Mouse (Mus musculus) midbrain, embryonic 16.5 days (tissue): ENCODE results near the gene Spsb4. TPM values are rescaled to one million over a fixed set of nuclear protein-coding genes. Genes with fewer than 3 reads are reported as not detected.

ENCODE experiments used
- ATAC-seq: fragments of 200-750 bp; cut with Nextera tagmentation; 2 replicates; pipeline ENCODE4 v1.8.0; 2017; ENCODE audit warnings: moderate TSS enrichment
- H3K27ac ChIP-seq: fragments of 300-500 bp; sonication (generic); 2 replicates; pipeline ENCODE4 v1.5.1; 2014; ENCODE audit warnings: mild to moderate bottlenecking, low read length, mixed read lengths
- H3K27me3 ChIP-seq: fragments of 300-500 bp; sonication (generic); 2 replicates; pipeline ENCODE4 v1.6.1; 2014; ENCODE audit warnings: low read depth, low read length, mixed read lengths; ENCODE audit not compliant: control insufficient read depth, insufficient read depth
- H3K36me3 ChIP-seq: fragments of 300-500 bp; sonication (generic); 2 replicates; pipeline ENCODE4 v1.6.1; 2014; ENCODE audit warnings: mild to moderate bottlenecking, low read length, moderate library complexity, mixed read lengths; ENCODE audit not compliant: control insufficient read depth, insufficient read depth
- H3K4me1 ChIP-seq: fragments of 300-500 bp; sonication (generic); 2 replicates; pipeline ENCODE4 v1.6.1; 2014; ENCODE audit warnings: mild to moderate bottlenecking, low read length, mixed read lengths; ENCODE audit not compliant: control insufficient read depth, insufficient read depth
- H3K4me2 ChIP-seq: fragments of 300-500 bp; sonication (generic); 2 replicates; pipeline ENCODE4 v1.6.1; 2014; ENCODE audit warnings: mild to moderate bottlenecking, low read length, mixed read lengths
- H3K4me3 ChIP-seq: fragments of 300-500 bp; sonication (generic); 2 replicates; pipeline ENCODE4 v1.5.1; 2014; ENCODE audit warnings: low read depth, mild to moderate bottlenecking, low read length, moderate library complexity, mixed read lengths
- H3K9ac ChIP-seq: fragments of 300-500 bp; sonication (generic); 2 replicates; pipeline ENCODE4 v1.6.1; 2014; ENCODE audit warnings: low read depth, low read length, mixed read lengths
- H3K9me3 ChIP-seq: fragments of 300-500 bp; sonication (generic); replicated peaks from 2 replicates; pipeline ENCODE4 v1.6.1; 2014; ENCODE audit warnings: mild to moderate bottlenecking, low read length, mixed read lengths; ENCODE audit not compliant: control insufficient read depth, poor library complexity, severe bottlenecking
- WGBS: fragments of 180-500 bp; shearing (Covaris S2); extraction: QIAGEN DNeasy Blood & Tissue Kit; methylation state at CpG from one replicate; pipeline ENCODE4 v1.1.7; 2014; 5-methylcytosine and 5-hydroxymethylcytosine counted together
- polyA plus RNA-seq: library from polyadenylated mRNA; unstranded; fragments of >200 nt; fragmentation: Nextera tagmentation; extraction: Ambion mirVana; gene quantifications from 2 replicates; pipeline ENCODE4 v1.2.1, GENCODE M21; 2015

The Spsb4 gene
- polyA plus RNA-seq, 1 experiment from 2014 or later, result 23.5 TPM

GRCm38 (mm10) chr9:97010447-97010846 is 8.2 kb downstream of the Spsb4 start:
- ATAC-seq, result no peak
- Histone ChIP-seq H3K27me3 (no peaks in the 10 kb centered on the region), H3K4me1 (peaks cover 25% of the 10 kb centered on the region), H3K36me3 (no peaks in the 10 kb centered on the region), H3K4me3 (no peak overlapping the region), H3K4me2 (no peak overlapping the region), H3K27ac (no peak overlapping the region), H3K9me3 (peaks cover 6% of the 10 kb centered on the region; the same call in 1 of the 2 replicates), H3K9ac (no peak overlapping the region)
- 86% methylated on average over 6 of the region's 6 CpGs for WGBS

- H3K9me3 ChIP-seq, result peaks cover 6% of the 10 kb centered on the region; the same call in 1 of the 2 replicates
- H3K9ac ChIP-seq, result no peak overlapping the region
- WGBS, result 59% methylated on average over 3 of the region's 3 CpGs
- no peak overlapping the region for H3K4me3 ChIP-seq
- no peak overlapping the region for H3K27ac ChIP-seq
- no peaks in the 10 kb centered on the region for H3K27me3 ChIP-seq
- no peak for ATAC-seq
- no peak overlapping the region for H3K4me2 ChIP-seq
- no peaks in the 10 kb centered on the region; the same call in 1 of the 2 replicates for H3K4me1 ChIP-seq
- no peaks in the 10 kb centered on the region for H3K36me3 ChIP-seq
These were observed 13.9 kb downstream of the Spsb4 start for GRCm38 (mm10) chr9:97004726-97005125.

GRCm38 (mm10) chr9:97003173-97003572 is 15.5 kb downstream of the Spsb4 start:
- Histone ChIP-seq H3K27me3 (no peaks in the 10 kb centered on the region), H3K9ac (no peak overlapping the region), H3K4me3 (no peak overlapping the region), H3K36me3 (no peaks in the 10 kb centered on the region), H3K4me2 (no peak overlapping the region), H3K4me1 (no peaks in the 10 kb centered on the region; the same call in 1 of the 2 replicates), H3K9me3 (peaks cover 3% of the 10 kb centered on the region; the same call in 1 of the 2 replicates), H3K27ac (no peak overlapping the region)
- no peak for ATAC-seq
- WGBS, result 84% methylated on average over 5 of the region's 5 CpGs

GRCm38 (mm10) chr9:97002654-97003053 is 16.0 kb downstream of the Spsb4 start:
- Histone ChIP-seq H3K9ac (no peak overlapping the region), H3K4me3 (no peak overlapping the region), H3K4me1 (no peaks in the 10 kb centered on the region; the same call in 1 of the 2 replicates), H3K9me3 (no peaks in the 10 kb centered on the region), H3K27ac (no peak overlapping the region), H3K27me3 (no peaks in the 10 kb centered on the region), H3K36me3 (no peaks in the 10 kb centered on the region), H3K4me2 (no peak overlapping the region)
- WGBS, result 87% methylated on average over 8 of the region's 8 CpGs
- ATAC-seq, result no peak

- no peaks in the 10 kb centered on the region; the same call in 1 of the 2 replicates for H3K4me1 ChIP-seq
- no peak overlapping the region for H3K4me2 ChIP-seq
- no peaks in the 10 kb centered on the region for H3K9me3 ChIP-seq
- whole genome bisulfite sequencing, result 74% methylated on average over 7 of the region's 7 CpGs
- no peak overlapping the region for H3K27ac ChIP-seq
- H3K36me3 ChIP-seq, result no peaks in the 10 kb centered on the region
- H3K27me3 ChIP-seq, result no peaks in the 10 kb centered on the region
- H3K9ac ChIP-seq, result no peak overlapping the region
- no peak overlapping the region for H3K4me3 ChIP-seq
- no peak for ATAC-seq
These were observed 16.6 kb downstream of the Spsb4 start for GRCm38 (mm10) chr9:97002025-97002424.

GRCm38 (mm10) chr9:97001458-97001857 is 17.2 kb downstream of the Spsb4 start:
- Histone ChIP-seq H3K9ac (no peak overlapping the region), H3K36me3 (no peaks in the 10 kb centered on the region), H3K4me3 (no peak overlapping the region), H3K4me2 (no peak overlapping the region), H3K4me1 (no peaks in the 10 kb centered on the region; the same call in 1 of the 2 replicates), H3K27me3 (no peaks in the 10 kb centered on the region), H3K27ac (no peak overlapping the region), H3K9me3 (no peaks in the 10 kb centered on the region)
- 83% methylated on average over 10 of the region's 10 CpGs for WGBS
- no peak for ATAC-seq

- Histone ChIP-seq H3K9me3 (no peaks in the 10 kb centered on the region), H3K27ac (no peak overlapping the region), H3K27me3 (no peaks in the 10 kb centered on the region), H3K36me3 (peaks cover 5% of the 10 kb centered on the region; the same call in 1 of the 2 replicates), H3K4me1 (peaks cover 11% of the 10 kb centered on the region), H3K9ac (no peak overlapping the region), H3K4me2 (no peak overlapping the region), H3K4me3 (no peak overlapping the region)
- ATAC-seq, result peak; percentile 55; the same call in 1 of the 2 replicates
- WGBS, result 98% methylated on average over 25 of the region's 25 CpGs
These were observed 22.9 kb downstream of the Spsb4 start for GRCm38 (mm10) chr9:96995717-96996116.

- Histone ChIP-seq H3K27me3 (no peaks in the 10 kb centered on the region), H3K36me3 (peaks cover 5% of the 10 kb centered on the region; the same call in 1 of the 2 replicates), H3K9ac (no peak overlapping the region), H3K4me2 (no peak overlapping the region), H3K4me1 (peaks cover 18% of the 10 kb centered on the region), H3K9me3 (no peaks in the 10 kb centered on the region), H3K4me3 (no peak overlapping the region), H3K27ac (no peak overlapping the region)
- no peak for ATAC-seq
- WGBS, result 87% methylated on average over 9 of the region's 9 CpGs
These were observed 23.9 kb downstream of the Spsb4 start for GRCm38 (mm10) chr9:96994733-96995132.

GRCm38 (mm10) chr9:96991118-96991517 is 27.5 kb downstream of the Spsb4 start:
- peaks cover 30% of the 10 kb centered on the region for H3K4me1 ChIP-seq
- no peak overlapping the region for H3K27ac ChIP-seq
- H3K9me3 ChIP-seq, result no peaks in the 10 kb centered on the region
- no peak overlapping the region for H3K4me3 ChIP-seq
- H3K27me3 ChIP-seq, result no peaks in the 10 kb centered on the region
- WGBS, result 62% methylated on average over 14 of the region's 14 CpGs
- no peak overlapping the region for H3K4me2 ChIP-seq
- no peak overlapping the region for H3K9ac ChIP-seq
- no peak for ATAC-seq
- H3K36me3 ChIP-seq, result peaks cover 5% of the 10 kb centered on the region; the same call in 1 of the 2 replicates
